In the genomic region with DNA sequence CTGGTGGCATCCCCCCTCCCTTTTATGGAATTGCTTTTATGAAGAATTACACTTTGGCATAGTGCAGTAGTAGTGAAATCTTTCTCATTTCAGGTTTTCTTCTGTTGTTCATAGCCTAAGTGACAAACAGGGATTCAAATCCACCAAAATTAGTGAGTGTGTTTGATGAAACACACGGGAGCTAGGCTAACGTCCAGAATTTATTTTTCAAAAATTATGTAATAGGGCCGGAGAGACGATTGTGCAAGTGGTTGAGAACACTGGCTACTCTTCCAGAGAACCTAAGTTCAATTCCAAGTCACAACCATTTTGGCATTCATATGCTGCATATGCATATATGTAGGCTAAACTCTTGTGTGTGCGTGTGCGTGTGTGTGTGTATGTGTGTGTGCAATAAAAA, we compare ENCODE assay signal across 27 mouse cellular contexts. TPM values are rescaled to one million over a fixed set of nuclear protein-coding genes. Genes with fewer than 3 reads are reported as not detected.
DNase-seq lines count a peak whose midpoint lies in the region; ATAC-seq and TF ChIP-seq lines count a peak whose summit lies in the region.
"Had no signal": no experiment of that assay in that cellular context is flagged by ENCODE, and none has a peak within 500 bp of the region (broad histone marks: within the 10 kb centered on the region; RNA-seq: fewer than 3 reads in every experiment).

No protein-coding gene starts in this region.

- ATAC-seq in intestine, embryonic 14.5 days (replicated peaks; ENCODE audit: low FRiP score, low TSS enrichment, low read depth): no peak
- ATAC-seq in intestine, postnatal 0 days: no peak
- ATAC-seq: CD4-positive, CD25-positive, alpha-beta regulatory T cell, adult 4 months; forebrain, embryonic 15.5 days; intestine, embryonic 15.5 days had no signal

- H3K4me3 ChIP-seq in intestine, embryonic 14.5 days (ENCODE audit: low read depth, low read length): no peak overlapping the region
- no peak overlapping the region for H3K4me3 ChIP-seq in intestine, postnatal 0 days (ENCODE audit: low read depth, low read length)
- no peak overlapping the region for H3K4me3 ChIP-seq in MEL (ENCODE audit: control insufficient read depth in 1 of 2, insufficient read depth in 1 of 2, low read depth in 2 of 2, low read length in 2 of 2)
- H3K4me3 ChIP-seq: embryonic facial prominence, embryonic 10.5 days; embryonic facial prominence, embryonic 13.5 days; erythroblast, embryonic 14.5 days; forebrain, embryonic 12.5 days; forebrain, embryonic 15.5 days; heart, embryonic 10.5 days; heart, embryonic 13.5 days; hindbrain, embryonic 12.5 days; hindbrain, embryonic 15.5 days; intestine, embryonic 15.5 days had no signal

- H3K27ac ChIP-seq in intestine, embryonic 14.5 days (ENCODE audit: low read depth): no peak overlapping the region
- H3K27ac ChIP-seq in intestine, postnatal 0 days (ENCODE audit: low read depth, low read length): no peak overlapping the region
- H3K27ac ChIP-seq in MEL (ENCODE audit: control insufficient read depth, low read depth, low read length): peak overlapping the region; percentile 98
- H3K27ac ChIP-seq: embryonic facial prominence, embryonic 10.5 days; embryonic facial prominence, embryonic 13.5 days; forebrain, embryonic 12.5 days; forebrain, embryonic 15.5 days; heart, embryonic 10.5 days; heart, embryonic 13.5 days; hindbrain, embryonic 12.5 days; hindbrain, embryonic 15.5 days; intestine, embryonic 15.5 days had no signal

- DNase-seq in intestine, embryonic 14.5 days (ENCODE audit: low spot score): peak; percentile 6
- peak; percentile 46 for DNase-seq in lung, postnatal 25 days (ENCODE audit: low spot score)
- no peak for DNase-seq in lung, adult 18-20 months
- DNase-seq in MEL (ENCODE audit: low read depth, low spot score) (no peak), MN1 (ENCODE audit: low spot score) (no peak)
- DNase-seq: adrenal gland, adult 8-10 months; adrenal gland, postnatal 25 days; cerebellum, adult 11-12 months; cerebellum, adult 8-10 months; cerebellum, postnatal 10 days; cerebellum, postnatal 36 days; embryo, embryonic 11 days; gastrocnemius, postnatal 10 days; gastrocnemius, postnatal 36 days; heart, postnatal 14 days had no signal

- no peak for TF ChIP-seq CTCF in intestine, postnatal 0 days (IDR thresholded peaks at IDR 0.05; ENCODE audit: low read depth)
- no peak for TF ChIP-seq CTCF in MEL (IDR thresholded peaks at IDR 0.05 in 2 of 3, conservative IDR thresholded peaks at IDR 0.05 in 1 of 3; ENCODE audit: control insufficient read depth in 1 of 3, insufficient read depth in 1 of 3, low read depth in 2 of 3, low read length in 3 of 3, poor library complexity in 1 of 3, severe bottlenecking in 1 of 3)

- no peak for TF ChIP-seq EP300 in MEL (IDR thresholded peaks at IDR 0.05; ENCODE audit: low read depth in 1 of 2, low read length in 2 of 2)

- H3K36me3 ChIP-seq in intestine, embryonic 14.5 days (ENCODE audit: control insufficient read depth, insufficient read depth, low read length): no peaks in the 10 kb centered on the region
- no peaks in the 10 kb centered on the region for H3K36me3 ChIP-seq in intestine, postnatal 0 days (ENCODE audit: control insufficient read depth, insufficient read depth)
- H3K36me3 ChIP-seq in MEL (ENCODE audit: control insufficient read depth in 1 of 2, insufficient read depth in 2 of 2, low read length in 2 of 2): peaks cover 37 to 89% of the 10 kb centered on the region in 2 experiments
- H3K36me3 ChIP-seq: embryonic facial prominence, embryonic 10.5 days; embryonic facial prominence, embryonic 13.5 days; forebrain, embryonic 12.5 days; forebrain, embryonic 15.5 days; heart, embryonic 10.5 days; heart, embryonic 13.5 days; hindbrain, embryonic 12.5 days; hindbrain, embryonic 15.5 days; intestine, embryonic 15.5 days had no signal

- no peak overlapping the region for H3K9ac ChIP-seq in intestine, embryonic 14.5 days (ENCODE audit: low read length)
- H3K9ac ChIP-seq in intestine, postnatal 0 days (ENCODE audit: low read depth, low read length): no peak overlapping the region
- H3K9ac ChIP-seq in MEL (ENCODE audit: control insufficient read depth, low read depth, low read length, poor library complexity, severe bottlenecking): peak overlapping the region; percentile 20; the same call in 1 of the 2 replicates
- H3K9ac ChIP-seq: embryonic facial prominence, embryonic 13.5 days; forebrain, embryonic 12.5 days; forebrain, embryonic 15.5 days; heart, embryonic 13.5 days; hindbrain, embryonic 12.5 days; hindbrain, embryonic 15.5 days; intestine, embryonic 15.5 days had no signal

- no peaks in the 10 kb centered on the region for H3K4me1 ChIP-seq in intestine, embryonic 14.5 days (replicated peaks; ENCODE audit: control insufficient read depth, insufficient read depth, low read length)
- H3K4me1 ChIP-seq in intestine, postnatal 0 days (replicated peaks; ENCODE audit: control insufficient read depth, insufficient read depth, low read length): no peaks in the 10 kb centered on the region
- peaks cover 66 to 68% of the 10 kb centered on the region in 2 experiments for H3K4me1 ChIP-seq in MEL (ENCODE audit: control insufficient read depth in 1 of 2, insufficient read depth in 2 of 2, low read length in 2 of 2)
- H3K4me1 ChIP-seq: embryonic facial prominence, embryonic 10.5 days; embryonic facial prominence, embryonic 13.5 days; hindbrain, embryonic 12.5 days; hindbrain, embryonic 15.5 days; intestine, embryonic 15.5 days had no signal

- no peak overlapping the region for H3K4me2 ChIP-seq in intestine, embryonic 14.5 days (ENCODE audit: low read length)
- no peak overlapping the region for H3K4me2 ChIP-seq in intestine, postnatal 0 days (replicated peaks; ENCODE audit: low read depth)
- H3K4me2 ChIP-seq: embryonic facial prominence, embryonic 13.5 days; forebrain, embryonic 12.5 days; forebrain, embryonic 15.5 days; heart, embryonic 13.5 days; hindbrain, embryonic 12.5 days; hindbrain, embryonic 15.5 days; intestine, embryonic 15.5 days had no signal

- no peaks in the 10 kb centered on the region for H3K27me3 ChIP-seq in intestine, embryonic 14.5 days (replicated peaks; ENCODE audit: control insufficient read depth, insufficient read depth, low read length)
- no peaks in the 10 kb centered on the region for H3K27me3 ChIP-seq in intestine, postnatal 0 days (replicated peaks; ENCODE audit: control insufficient read depth, insufficient read depth, low read length)
- no peaks in the 10 kb centered on the region for H3K27me3 ChIP-seq in MEL (ENCODE audit: control insufficient read depth in 1 of 2, insufficient read depth in 2 of 2, low read length in 2 of 2)
- H3K27me3 ChIP-seq: embryonic facial prominence, embryonic 13.5 days; forebrain, embryonic 12.5 days; forebrain, embryonic 15.5 days; heart, embryonic 13.5 days; hindbrain, embryonic 12.5 days; hindbrain, embryonic 15.5 days; intestine, embryonic 15.5 days had no signal

- H3K79me2 ChIP-seq in MEL (ENCODE audit: control insufficient read depth, insufficient read depth, low read length, poor library complexity): peaks cover 58% of the 10 kb centered on the region

- H3K9me3 ChIP-seq in intestine, embryonic 14.5 days (ENCODE audit: control insufficient read depth, low read length): no peaks in the 10 kb centered on the region
- H3K9me3 ChIP-seq in intestine, postnatal 0 days (ENCODE audit: control insufficient read depth): no peaks in the 10 kb centered on the region
- no peaks in the 10 kb centered on the region for H3K9me3 ChIP-seq in MEL (replicated peaks; ENCODE audit: insufficient read depth, low read length)
- H3K9me3 ChIP-seq: embryonic facial prominence, embryonic 10.5 days; embryonic facial prominence, embryonic 13.5 days; forebrain, embryonic 12.5 days; forebrain, embryonic 15.5 days; heart, embryonic 10.5 days; heart, embryonic 13.5 days; hindbrain, embryonic 12.5 days; hindbrain, embryonic 15.5 days; intestine, embryonic 15.5 days had no signal

- no peak for TF ChIP-seq POLR2A in MEL (IDR thresholded peaks at IDR 0.05; ENCODE audit: control insufficient read depth in 1 of 2, insufficient read depth in 1 of 2, low read depth in 1 of 2, low read length in 2 of 2, poor library complexity in 1 of 2)

- TF ChIP-seq RAD21 in MEL (IDR thresholded peaks at IDR 0.05; ENCODE audit: low read depth, low read length): no peak

- 96% methylated on average over 6 of the region's 6 CpGs for WGBS in intestine, embryonic 14.5 days
- WGBS in intestine, postnatal 0 days: 91% methylated on average over 6 of the region's 6 CpGs

TF ChIP-seq in MEL, 35 proteins besides CTCF, POLR2A, EP300 and RAD21:
- TF ChIP-seq MXI1 (IDR thresholded peaks at IDR 0.05; ENCODE audit: low read depth, low read length) (no peak), TBP (IDR thresholded peaks at IDR 0.05; ENCODE audit: low read depth, low read length) (no peak), CHD2 (IDR thresholded peaks at IDR 0.05; ENCODE audit: low read length) (no peak), HCFC1 (IDR thresholded peaks at IDR 0.05; ENCODE audit: low read depth, low read length) (no peak), TAL1 (IDR thresholded peaks at IDR 0.05; ENCODE audit: low read length) (no peak), SIN3A (IDR thresholded peaks at IDR 0.05; ENCODE audit: low read length) (no peak), GABPA (IDR thresholded peaks at IDR 0.05; ENCODE audit: low read depth, low read length) (no peak), USF2 (IDR thresholded peaks at IDR 0.05; ENCODE audit: borderline replicate concordance in 1 of 2, insufficient read depth in 1 of 2, low read depth in 1 of 2, low read length in 2 of 2) (no peak), ZNF384 (IDR thresholded peaks at IDR 0.05; ENCODE audit: low read depth, low read length) (no peak), MAFK (IDR thresholded peaks at IDR 0.05; ENCODE audit: borderline replicate concordance, low read depth, low read length) (no peak), USF1 (IDR thresholded peaks at IDR 0.05; ENCODE audit: low read depth, low read length) (no peak), MYB (IDR thresholded peaks at IDR 0.05; ENCODE audit: low read depth, low read length) (no peak), UBTF (IDR thresholded peaks at IDR 0.05; ENCODE audit: borderline replicate concordance, insufficient read depth, low read depth, low read length) (no peak)

RNA-seq across cellular contexts. Expression of a gene that starts 16.2 kb away (rescaled TPM):
- 39.6 and 41.3 TPM in 2 replicates for polyA plus RNA-seq in intestine, embryonic 14.5 days (2014; fragmentation: Nextera tagmentation; extraction: Ambion mirVana)
- 12.7 and 13.2 TPM in 2 replicates for polyA plus RNA-seq in intestine, postnatal 0 days (2015; fragmentation: Nextera tagmentation; extraction: Ambion mirVana)
- total RNA-seq in MEL (2012; rRNA removed): 195 and 197 TPM in 2 replicates
- 100 to 1,000 TPM in 1 of 2 experiments, 10 to 100 TPM in 1; 79.0 to 318 TPM for polyA plus RNA-seq in MEL (2012; ENCODE audit: insufficient read depth in 1 of 2, insufficient read length in 2 of 2, low read depth in 1 of 2, low replicate concordance in 2 of 2, missing spikeins in 1 of 2)

Comparison
In these comparisons a context has a peak if more than half of its experiments do, and no peak if none do; other contexts are left out.
1. DNase-seq: peak in intestine, embryonic 14.5 days (single experiment) and lung, postnatal 25 days (single experiment); none in lung, adult 18-20 months (0 of 2), MEL (single experiment) and MN1 (single experiment).